Mouse (Mus musculus) CH12.LX (cell line): ENCODE measurements around the gene Cacna1i.

Experiments used
- CHD1 ChIP-seq: IDR thresholded peaks from 2 replicates; pipeline ENCODE4 v1.6.1; 2012; ENCODE audit warnings: low read depth, low read length, improper control_type of control experiment, inconsistent platforms
- CTCF ChIP-seq, 2 experiments: IDR thresholded peaks in 1 of 2; conservative IDR thresholded peaks in 1 of 2; 2 replicates each; pipeline ENCODE4 v1.5.1; 2011 to 2012; ENCODE audit warnings: low read depth in 2 of 2, low read length in 2 of 2, improper control_type of control experiment in 1 of 2, inconsistent platforms in 1 of 2, mild to moderate bottlenecking in 1 of 2, moderate library complexity in 1 of 2
- E2F4 ChIP-seq: IDR thresholded peaks from 2 replicates; pipeline ENCODE4 v1.6.1; 2011; ENCODE audit warnings: low read depth, low read length, improper control_type of control experiment; ENCODE audit not compliant: insufficient replicate concordance
- ELF1 ChIP-seq: IDR thresholded peaks from 2 replicates; pipeline ENCODE4 v1.6.1; 2014; ENCODE audit warnings: low read depth, mild to moderate bottlenecking, inconsistent platforms, low read length, improper control_type of control experiment
- EP300 ChIP-seq: IDR thresholded peaks from 2 replicates; pipeline ENCODE4 v1.6.1; 2011; ENCODE audit warnings: low read length, improper control_type of control experiment
- ETS1 ChIP-seq: conservative IDR thresholded peaks from 2 replicates; pipeline ENCODE4 v1.6.1; 2012; ENCODE audit warnings: low read depth, mild to moderate bottlenecking, inconsistent platforms, low read length, improper control_type of control experiment, moderate library complexity
- HCFC1 ChIP-seq: IDR thresholded peaks from 2 replicates; pipeline ENCODE4 v1.6.1; 2012; ENCODE audit warnings: low read depth, mild to moderate bottlenecking, inconsistent platforms, low read length, improper control_type of control experiment
- JUND ChIP-seq: conservative IDR thresholded peaks from 2 replicates; pipeline ENCODE4 v1.6.1; 2011; ENCODE audit warnings: low read depth, low read length, improper control_type of control experiment
- MAX ChIP-seq: IDR thresholded peaks from 2 replicates; pipeline ENCODE4 v1.6.1; 2011; ENCODE audit warnings: low read length, improper control_type of control experiment
- POLR2A ChIP-seq: IDR thresholded peaks from 2 replicates; pipeline ENCODE4 v1.6.1; 2011; ENCODE audit warnings: low read depth, mild to moderate bottlenecking, improper control_type of control experiment, low read length
- POLR2AphosphoS2 ChIP-seq: IDR thresholded peaks from 2 replicates; pipeline ENCODE4 v1.6.1; 2011; ENCODE audit warnings: low read depth, low read length, improper control_type of control experiment
- USF1 ChIP-seq: IDR thresholded peaks from 2 replicates; pipeline ENCODE4 v1.6.1; 2014; ENCODE audit warnings: low read depth, mild to moderate bottlenecking, inconsistent platforms, low read length, improper control_type of control experiment
- ZC3H11A ChIP-seq: IDR thresholded peaks from 2 replicates; pipeline ENCODE4 v1.6.1; 2012; ENCODE audit warnings: low read depth, mild to moderate bottlenecking, inconsistent platforms, low read length, improper control_type of control experiment
- ZKSCAN1 ChIP-seq: IDR thresholded peaks from 2 replicates; pipeline ENCODE4 v1.6.1; 2012; ENCODE audit warnings: low read depth, inconsistent platforms, low read length, improper control_type of control experiment, borderline replicate concordance

DNA sequence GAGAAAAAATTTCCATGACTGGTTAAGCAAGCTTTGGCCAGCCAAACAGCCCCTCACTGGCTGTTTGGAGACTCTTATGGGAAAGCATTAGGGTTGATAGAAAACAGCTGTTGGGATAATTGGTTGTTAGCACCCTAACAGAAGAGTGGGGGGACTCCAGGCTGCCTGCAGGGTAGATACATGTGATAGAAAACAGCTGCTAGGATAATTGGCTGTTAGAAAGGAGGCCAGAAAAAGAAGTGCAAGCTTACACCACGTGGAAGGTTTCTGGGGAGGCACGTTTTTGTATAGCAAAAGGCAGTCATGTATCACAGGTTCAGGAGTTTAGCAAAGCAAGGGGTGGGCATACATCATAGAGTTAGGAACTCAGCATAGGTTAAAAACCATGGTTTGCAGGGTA is 33.5 kb upstream of the Cacna1i start:
- TF ChIP-seq E2F4 (no peak), MAX (0 out of 2 replicates have a peak, but pooled peaks have one; percentile 57), ZC3H11A (no peak), EP300 (no peak), CTCF (conservative IDR thresholded peaks at IDR 0.05 in 1 of 2, IDR thresholded peaks at IDR 0.05 in 1 of 2; ENCODE audit: low read depth in 2 of 2, low read length in 2 of 2) (no peak), USF1 (no peak), POLR2A (no peak), POLR2AphosphoS2 (no peak), ZKSCAN1 (no peak), CHD1 (no peak), ETS1 (no peak), ELF1 (no peak), JUND (no peak), HCFC1 (no peak)
